Mouse (Mus musculus) fat pad, adult 2 months (tissue): ENCODE measurements around the gene Nicn1.

Experiments used
- DNase-seq: peaks from one replicate; pipeline ENCODE4 v3.0.0-alpha.2; 2011; ENCODE audit warnings: low read depth, low spot score; ENCODE audit errors: extremely low read depth

The Nicn1 gene

DNA sequence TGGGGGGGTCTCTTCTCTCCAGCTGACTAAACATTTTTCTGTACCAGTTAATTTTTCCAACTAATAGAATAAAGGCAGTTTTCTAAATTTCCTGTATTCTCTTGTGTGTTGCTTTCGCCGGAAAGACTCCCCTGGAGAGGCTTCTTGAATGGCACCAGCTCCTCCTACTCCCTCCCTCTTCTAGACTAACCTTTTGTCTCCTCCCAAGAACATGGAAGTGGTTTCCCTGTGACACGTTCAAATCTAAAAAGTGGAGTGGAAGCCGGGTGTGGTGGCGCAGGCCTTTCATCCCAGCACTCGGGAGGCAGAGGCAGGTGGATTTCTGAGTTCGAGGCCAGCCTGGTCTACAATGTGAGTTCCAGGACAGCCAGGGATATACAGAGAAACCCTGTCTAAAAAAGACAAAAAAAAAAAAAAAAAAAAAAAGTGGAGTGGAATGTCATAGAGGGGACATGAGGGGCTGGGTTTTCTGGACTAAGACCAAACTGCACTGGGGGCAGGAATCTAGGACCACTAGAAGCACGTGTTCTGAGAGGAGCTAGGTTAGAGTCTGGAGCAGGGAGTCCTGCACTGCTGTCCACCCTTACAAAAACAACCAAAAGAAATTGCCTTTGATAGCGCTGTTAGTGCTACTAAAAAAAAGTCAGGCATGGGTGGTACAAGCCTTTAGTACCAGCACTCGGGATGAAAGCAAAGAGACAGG is 47.8 kb downstream of the Nicn1 start:
- DNase-seq = no peak

DNA sequence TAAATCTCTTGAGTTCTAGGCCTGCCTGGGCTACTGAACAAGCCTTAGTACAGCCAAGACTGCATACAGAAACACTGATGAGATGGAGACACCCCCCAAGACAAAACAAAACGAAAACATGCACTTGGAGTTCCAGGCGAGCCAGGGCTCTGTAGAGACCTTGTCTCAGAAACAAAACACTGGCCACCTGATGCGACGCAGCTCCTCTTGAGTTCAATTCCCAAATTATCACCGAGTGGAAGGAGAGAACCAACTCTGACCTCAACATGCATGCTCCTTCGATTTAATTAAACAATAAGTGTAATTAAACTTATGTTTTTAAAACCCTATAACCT is 48.3 kb downstream of the Nicn1 start:
- no peak for DNase-seq

DNA sequence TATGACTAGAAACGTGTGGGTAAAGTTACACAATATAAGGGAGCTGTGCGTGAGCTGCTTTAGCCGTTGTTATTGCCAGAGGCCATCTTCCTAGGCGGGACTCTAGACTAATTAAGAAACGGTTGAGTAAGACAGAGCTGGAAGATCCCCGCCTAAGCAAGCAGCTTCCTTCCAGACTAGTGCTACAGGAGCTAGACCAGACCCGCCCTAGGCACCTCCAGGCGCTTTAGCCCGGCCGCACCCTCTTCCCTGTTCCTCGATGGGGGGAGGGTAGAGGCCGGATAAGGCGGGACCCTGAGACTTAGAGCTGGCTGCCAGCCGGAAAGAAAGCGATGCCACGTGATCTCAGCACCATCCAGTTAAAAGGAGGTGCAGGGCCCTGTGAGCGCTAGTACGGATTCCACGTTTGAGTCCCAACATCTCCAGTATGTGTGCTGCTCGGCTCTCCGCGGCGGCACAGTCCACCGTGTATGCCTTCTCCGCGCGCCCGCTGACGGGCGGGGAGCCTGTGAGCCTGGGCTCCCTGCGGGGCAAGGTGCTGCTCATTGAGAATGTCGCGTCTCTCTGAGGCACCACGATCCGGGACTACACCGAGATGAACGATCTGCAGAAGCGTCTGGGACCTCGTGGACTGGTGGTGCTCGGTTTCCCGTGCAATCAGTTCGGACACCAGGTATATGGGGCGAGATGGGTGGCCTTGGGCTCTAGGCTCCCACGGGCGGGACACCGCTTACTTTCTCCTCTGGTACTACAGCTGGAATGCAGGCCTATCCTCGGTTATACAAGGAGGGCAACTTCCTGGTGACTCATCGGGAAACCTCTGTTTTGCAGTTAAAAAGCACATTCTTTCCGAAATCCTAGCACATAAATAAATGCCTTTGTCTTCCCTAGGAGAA is 48.9 kb downstream of the Nicn1 start, which contains the start of gene Gpx1:
Gpx1 (plus strand) TSS at position 18 of the 896 bp plus-strand sequence.
- peak; percentile 98 for DNase-seq

DNA sequence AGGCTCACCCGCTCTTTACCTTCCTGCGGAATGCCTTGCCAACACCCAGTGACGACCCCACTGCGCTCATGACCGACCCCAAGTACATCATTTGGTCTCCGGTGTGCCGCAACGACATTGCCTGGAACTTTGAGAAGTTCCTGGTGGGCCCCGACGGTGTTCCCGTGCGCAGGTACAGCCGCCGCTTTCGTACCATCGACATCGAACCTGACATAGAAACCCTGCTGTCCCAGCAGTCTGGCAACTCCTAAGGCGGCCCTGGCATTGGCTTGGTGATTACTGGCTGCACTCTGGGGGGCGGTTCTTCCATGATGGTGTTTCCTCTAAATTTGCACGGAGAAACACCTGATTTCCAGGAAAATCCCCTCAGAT is 49.6 kb downstream of the Nicn1 start:
- DNase-seq = no peak

- no peak for DNase-seq
Observed at GRCm38 (mm10) chr9:108340258-108341138, 50.3 kb downstream of the Nicn1 start.

- DNase-seq = no peak
Observed at GRCm38 (mm10) chr9:108341139-108341475, 50.9 kb downstream of the Nicn1 start.

GRCm38 (mm10) chr9:108341801-108342200 is 51.6 kb downstream of the Nicn1 start:
- DNase-seq = no peak

DNA sequence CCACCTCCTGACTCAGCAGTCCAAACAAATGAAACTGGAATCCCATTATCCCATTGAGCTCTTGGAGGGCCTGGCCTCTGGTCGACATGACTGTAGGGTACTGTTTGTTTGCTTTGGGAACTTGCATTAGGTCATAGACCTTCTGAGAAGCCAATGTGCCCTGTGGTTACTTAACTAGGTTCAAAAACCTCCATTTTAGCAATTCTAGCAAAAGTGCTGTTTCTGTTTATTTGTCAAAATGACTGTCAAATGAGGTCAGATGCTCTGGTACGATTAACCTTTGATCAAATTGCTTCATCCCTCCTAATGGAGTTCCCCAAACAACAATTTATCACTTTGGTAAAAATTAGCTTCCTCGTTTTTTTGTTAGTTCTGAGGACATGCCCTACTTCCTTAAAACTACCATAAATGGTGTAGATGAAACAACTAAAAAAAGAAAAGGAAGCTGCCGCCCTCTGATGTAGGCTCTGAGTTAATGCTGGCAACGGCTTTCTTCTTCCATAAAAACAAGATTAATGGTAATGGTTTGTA is 52.1 kb downstream of the Nicn1 start:
- no peak for DNase-seq

GRCm38 (mm10) chr9:108343331-108343730 is 53.1 kb downstream of the Nicn1 start:
- DNase-seq = no peak

GRCm38 (mm10) chr9:108343835-108344234 is 53.6 kb downstream of the Nicn1 start:
- DNase-seq = no peak

DNA sequence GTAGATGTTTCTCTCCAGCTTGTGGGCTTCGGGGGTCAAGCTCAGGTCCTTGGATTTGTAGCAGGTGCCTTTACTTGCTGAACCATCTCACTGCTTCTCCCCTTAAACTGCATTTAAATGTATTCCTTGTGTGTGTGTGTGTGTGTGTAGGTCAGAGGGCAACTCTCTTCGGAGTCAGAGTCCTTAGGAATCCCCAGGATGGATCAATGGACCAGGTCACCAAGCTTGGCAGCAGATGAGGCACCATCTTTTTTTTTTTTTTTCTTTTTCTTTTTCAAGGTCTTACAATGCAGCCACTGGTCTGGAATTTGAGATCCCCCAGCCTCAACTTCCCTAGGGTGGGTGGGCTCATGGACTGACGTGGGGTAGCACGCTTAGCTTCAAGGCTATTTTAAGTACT is 54.2 kb downstream of the Nicn1 start:
- DNase-seq = no peak
